Comparison of ENCODE assay signal across 26 mouse cellular contexts in genomic region chr5:89109832-89110231, GRCm38 (mm10).
"Had no signal": no experiment of that assay in that cellular context is flagged by ENCODE, and none has a peak within 500 bp of the region (broad histone marks: within the 10 kb centered on the region; RNA-seq: fewer than 3 reads in every experiment).

No protein-coding gene starts in this region.

- H3K9ac ChIP-seq: heart, embryonic 13.5 days; heart, embryonic 15.5 days; hindbrain, embryonic 12.5 days; hindbrain, embryonic 14.5 days; intestine, embryonic 15.5 days; limb, embryonic 13.5 days; liver, embryonic 13.5 days; liver, embryonic 15.5 days had no signal

- ATAC-seq: hindbrain, embryonic 16.5 days; inflammation-experienced regulatory T-cells, adult 6 months; intestine, embryonic 15.5 days; intestine, postnatal 0 days had no signal

- DNase-seq: gastrocnemius, adult 2 months; gastrocnemius, postnatal 10 days; gastrocnemius, postnatal 25 days; heart, adult 2 months; heart, postnatal 14 days; heart, postnatal 4 days; kidney, adult 18-20 months; kidney, adult 8-10 months; kidney, postnatal 25 days; kidney, postnatal 4 days; liver; liver, embryonic 13.5 days had no signal

- H3K4me2 ChIP-seq: heart, embryonic 11.5 days; heart, embryonic 13.5 days; heart, embryonic 15.5 days; hindbrain, embryonic 12.5 days; hindbrain, embryonic 14.5 days; intestine, embryonic 15.5 days; limb, embryonic 13.5 days; liver, embryonic 11.5 days; liver, embryonic 13.5 days; liver, embryonic 15.5 days had no signal

- H3K4me1 ChIP-seq: hindbrain, embryonic 12.5 days; intestine, embryonic 15.5 days; limb, embryonic 13.5 days; liver, embryonic 13.5 days; liver, embryonic 15.5 days had no signal

- H3K36me3 ChIP-seq: heart, embryonic 13.5 days; heart, embryonic 15.5 days; hindbrain, embryonic 10.5 days; hindbrain, embryonic 12.5 days; intestine, embryonic 15.5 days; limb, embryonic 13.5 days; liver, embryonic 13.5 days; liver, embryonic 15.5 days had no signal

- H3K27ac ChIP-seq: gastrocnemius, adult 2 months; heart, adult 2 months; heart, embryonic 13.5 days; heart, embryonic 15.5 days; hindbrain, embryonic 10.5 days; hindbrain, embryonic 12.5 days; hindbrain, embryonic 14.5 days; intestine, embryonic 15.5 days; left cerebral cortex, adult 2 months; limb, embryonic 13.5 days; liver, embryonic 13.5 days; liver, embryonic 15.5 days had no signal

- H3K27me3 ChIP-seq: heart, embryonic 13.5 days; heart, embryonic 15.5 days; hindbrain, embryonic 12.5 days; intestine, embryonic 15.5 days; limb, embryonic 13.5 days; liver, embryonic 13.5 days; liver, embryonic 15.5 days had no signal

- H3K4me3 ChIP-seq: gastrocnemius, adult 2 months; heart, adult 2 months; heart, embryonic 13.5 days; heart, embryonic 15.5 days; hindbrain, embryonic 10.5 days; hindbrain, embryonic 12.5 days; intestine, embryonic 15.5 days; left cerebral cortex, adult 2 months; limb, embryonic 13.5 days; liver, embryonic 13.5 days; liver, embryonic 15.5 days had no signal

- H3K9me3 ChIP-seq: heart, embryonic 13.5 days; heart, embryonic 15.5 days; hindbrain, embryonic 10.5 days; hindbrain, embryonic 12.5 days; intestine, embryonic 15.5 days; limb, embryonic 13.5 days; liver, embryonic 13.5 days; liver, embryonic 15.5 days had no signal
